Mouse (Mus musculus) fat pad, adult 2 months (tissue): Measurements from ENCODE around the gene Gm4450.
"Not testable (repeated sequence)": the region's sequence is repeated elsewhere in the genome, so short reads cannot be mapped to it uniquely, and the experiment has no call there.

Experiments
- DNase-seq: peaks from one replicate; pipeline ENCODE4 v3.0.0-alpha.2; 2011; ENCODE audit warnings: low read depth, low spot score; ENCODE audit errors: extremely low read depth

Gene Gm4450

DNA sequence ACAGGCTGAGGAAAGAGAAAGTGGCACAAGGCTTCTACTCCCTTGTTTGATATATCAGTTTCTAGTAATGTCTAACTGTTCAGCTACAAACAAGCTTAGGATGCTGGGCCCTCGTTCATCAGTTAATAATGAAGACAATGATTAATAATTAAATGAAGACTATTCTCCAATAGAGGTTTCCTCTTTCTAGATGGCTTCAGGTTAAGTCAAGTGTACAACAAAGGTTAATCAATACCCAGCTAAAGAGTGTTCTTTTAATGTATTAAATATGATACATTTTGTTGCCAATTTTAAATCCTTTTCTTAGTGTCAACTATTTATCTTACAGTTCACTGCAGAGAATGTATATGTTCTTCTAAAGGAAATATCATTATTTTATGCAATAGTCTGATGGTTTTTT lies at the start of gene Gm4450:
Gm4450 (minus strand) TSS at position 101 of the 400 bp plus-strand sequence.
- DNase-seq, result not testable (repeated sequence)

GRCm38 (mm10) chr3:98497401-98497800 lies 40.5 kb upstream of the Gm4450 start:
- DNase-seq, result not testable (repeated sequence)

GRCm38 (mm10) chr3:98496762-98497161 lies 39.8 kb upstream of the Gm4450 start:
- DNase-seq, result not testable (repeated sequence)

DNA sequence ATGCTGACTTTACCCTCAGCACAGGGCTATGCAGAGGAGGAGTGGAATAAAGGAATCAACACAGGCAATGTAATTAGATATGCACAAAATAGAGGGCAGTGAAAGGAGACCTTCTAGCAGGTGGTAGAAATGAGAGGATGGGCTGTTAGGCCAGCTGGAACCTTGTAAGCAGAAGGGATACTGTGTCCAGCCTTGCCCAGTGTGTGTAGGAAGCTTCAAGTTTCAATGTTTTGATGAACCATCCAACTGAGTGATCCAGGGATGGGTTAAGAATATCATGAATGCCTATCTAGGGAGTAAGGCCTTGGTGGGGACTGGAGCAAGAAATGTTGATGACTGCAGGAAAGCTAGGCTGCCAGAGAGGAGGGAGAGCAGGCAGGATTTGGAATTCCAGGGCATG lies 38.1 kb upstream of the Gm4450 start:
- not testable (repeated sequence) for DNase-seq

- not testable (repeated sequence) for DNase-seq
These were observed 37.3 kb upstream of the Gm4450 start for GRCm38 (mm10) chr3:98494184-98494583.

- DNase-seq, result not testable (repeated sequence)
These were observed 14.6 kb upstream of the Gm4450 start for GRCm38 (mm10) chr3:98471499-98471898.

DNA sequence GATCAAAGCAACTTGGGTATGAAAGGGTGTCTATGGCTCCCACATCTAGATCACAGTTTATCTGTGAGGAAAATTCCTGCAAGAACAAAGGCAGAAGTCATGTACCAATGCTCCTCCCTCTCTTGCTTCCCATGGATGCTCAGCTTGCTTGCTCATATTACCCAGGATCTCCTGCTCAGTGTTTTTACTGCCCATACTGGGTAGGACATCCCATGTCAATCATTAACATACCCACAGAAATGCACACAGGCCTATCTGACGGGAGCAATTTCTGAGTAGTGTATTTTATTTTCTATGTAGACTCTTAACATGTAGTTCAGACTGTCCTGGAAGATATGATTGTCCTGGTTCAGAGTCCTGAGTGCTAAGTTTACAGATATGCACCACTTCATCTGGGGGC lies 14.1 kb upstream of the Gm4450 start:
- not testable (repeated sequence) for DNase-seq

DNA sequence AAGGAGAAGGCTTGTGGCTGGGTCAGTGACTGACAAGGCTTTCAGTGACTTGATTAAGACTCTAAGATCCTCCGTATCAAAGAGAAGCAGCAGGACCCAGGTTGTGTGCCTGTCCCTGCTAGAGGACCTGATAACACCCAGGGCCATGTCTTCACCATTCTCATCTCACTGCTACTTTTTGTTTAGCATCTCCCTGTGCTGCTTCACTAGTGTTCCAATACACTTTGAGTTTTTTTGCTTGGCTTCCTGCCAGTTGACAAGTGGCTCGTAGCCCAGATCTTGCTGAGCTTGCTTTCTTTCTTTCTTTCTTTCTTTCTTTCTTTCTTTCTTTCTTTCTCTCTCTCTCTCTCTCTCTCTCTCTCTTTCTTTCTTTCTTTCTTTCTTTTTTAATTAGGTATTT lies 12.4 kb upstream of the Gm4450 start:
- DNase-seq, result not testable (repeated sequence)

DNA sequence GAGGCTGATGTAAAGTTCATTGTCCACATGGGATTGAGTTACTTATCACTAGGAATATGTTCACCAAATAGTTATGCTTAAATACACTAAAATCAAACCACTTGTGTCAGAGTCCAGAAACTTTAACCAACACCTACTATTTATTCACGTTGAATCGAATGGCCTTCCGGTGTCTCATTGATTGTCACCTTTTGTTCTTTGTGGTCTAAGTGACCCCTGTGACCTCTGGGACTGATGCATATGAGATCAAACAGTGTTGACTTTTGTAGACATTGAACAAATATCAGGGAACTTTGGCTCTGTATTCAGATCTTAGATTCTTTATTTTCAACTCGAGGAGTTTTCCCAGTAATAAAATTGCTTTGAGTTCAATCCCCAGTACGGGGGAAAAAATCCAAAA lies 3.1 kb downstream of the Gm4450 start:
- DNase-seq, result not testable (repeated sequence)

- not testable (repeated sequence) for DNase-seq
These were observed 13.0 kb downstream of the Gm4450 start for GRCm38 (mm10) chr3:98443924-98444323.

- not testable (repeated sequence) for DNase-seq
These were observed 13.7 kb downstream of the Gm4450 start for GRCm38 (mm10) chr3:98443149-98443779.

- DNase-seq, result not testable (repeated sequence)
These were observed 14.7 kb downstream of the Gm4450 start for GRCm38 (mm10) chr3:98442245-98442644.

- DNase-seq, result no peak
These were observed 21.9 kb downstream of the Gm4450 start for GRCm38 (mm10) chr3:98435030-98435429.

DNA sequence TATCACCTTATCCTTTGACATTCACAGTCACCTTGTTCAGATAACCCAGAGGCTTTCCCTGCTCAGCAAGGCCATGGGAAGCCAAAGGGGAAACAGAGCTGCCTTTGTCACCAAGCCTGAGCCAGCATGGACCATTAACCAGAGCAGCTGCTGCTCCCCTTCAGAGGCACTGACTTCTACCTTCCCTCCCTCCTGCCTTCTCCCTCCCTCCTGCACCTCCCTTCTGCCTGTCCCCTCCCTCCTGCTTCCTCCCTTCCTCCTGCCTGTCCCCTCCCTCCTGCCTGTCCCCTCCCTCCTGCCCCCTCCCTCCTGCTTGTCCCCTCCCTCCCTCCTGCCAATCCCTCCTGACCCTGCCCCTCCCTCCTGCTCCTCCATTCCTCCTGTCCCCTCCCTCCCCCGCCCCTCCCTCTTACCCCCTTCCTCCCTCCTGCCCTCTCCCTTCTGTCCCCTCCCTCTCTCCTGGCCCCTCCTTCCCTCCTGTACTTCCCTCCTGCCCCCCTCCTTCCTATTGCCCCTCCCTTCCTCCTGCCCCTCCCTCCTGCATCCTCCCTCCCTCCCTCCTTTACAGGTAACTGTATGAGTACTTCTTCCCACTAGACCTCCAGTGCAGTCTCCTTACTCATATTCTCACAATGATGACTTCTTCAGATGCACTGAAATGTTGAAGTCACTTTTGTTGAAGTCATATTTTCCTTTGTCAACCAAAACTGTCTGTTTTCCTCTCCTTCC lies 22.7 kb downstream of the Gm4450 start:
- no peak for DNase-seq

DNA sequence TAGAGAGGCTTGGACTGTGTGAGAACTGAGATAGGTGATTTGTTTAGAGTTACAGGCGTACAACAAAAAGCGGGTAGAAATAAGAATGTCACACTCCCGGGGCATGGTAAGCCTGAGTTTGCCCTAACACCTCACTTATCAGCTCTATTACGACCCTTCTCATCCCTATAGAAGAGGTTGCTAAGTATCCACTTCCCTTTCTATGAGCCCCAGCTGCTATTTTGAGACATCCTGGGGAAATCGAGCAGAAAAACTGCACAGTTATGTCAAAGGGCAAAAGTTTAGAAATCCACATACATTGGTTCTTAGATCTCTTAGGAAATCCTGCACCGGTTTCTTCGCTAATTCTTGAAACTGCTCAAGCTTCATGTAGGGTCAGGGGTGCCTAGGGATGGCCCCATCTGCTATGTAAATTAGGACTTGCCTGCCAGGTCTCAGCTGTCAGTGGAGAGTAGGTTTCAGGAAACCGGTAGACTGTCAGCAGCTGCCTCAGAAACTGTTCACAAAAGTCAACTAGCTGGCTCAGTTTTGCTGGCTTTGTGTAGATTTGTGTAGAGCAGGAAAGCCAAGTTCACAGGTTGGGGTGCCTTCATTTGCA lies 27.9 kb downstream of the Gm4450 start:
- no peak for DNase-seq

DNA sequence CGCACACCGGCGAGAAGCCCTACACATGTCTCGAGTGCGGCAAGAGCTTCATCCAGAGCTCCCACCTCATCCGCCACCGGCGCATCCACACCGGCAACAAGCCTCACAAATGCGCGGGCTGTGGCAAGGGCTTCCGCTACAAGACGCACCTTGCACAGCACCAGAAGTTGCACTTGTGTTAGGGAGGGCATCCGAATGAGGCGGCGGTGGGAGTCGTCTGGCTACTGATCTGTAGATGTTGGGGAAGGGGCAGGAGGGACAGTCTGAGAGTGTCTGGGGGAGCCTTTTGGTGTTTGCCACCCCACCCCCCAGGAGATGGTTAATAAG lies 28.5 kb downstream of the Gm4450 start:
- DNase-seq, result no peak

- DNase-seq, result no peak
These were observed 29.1 kb downstream of the Gm4450 start for GRCm38 (mm10) chr3:98427600-98428448.

DNA sequence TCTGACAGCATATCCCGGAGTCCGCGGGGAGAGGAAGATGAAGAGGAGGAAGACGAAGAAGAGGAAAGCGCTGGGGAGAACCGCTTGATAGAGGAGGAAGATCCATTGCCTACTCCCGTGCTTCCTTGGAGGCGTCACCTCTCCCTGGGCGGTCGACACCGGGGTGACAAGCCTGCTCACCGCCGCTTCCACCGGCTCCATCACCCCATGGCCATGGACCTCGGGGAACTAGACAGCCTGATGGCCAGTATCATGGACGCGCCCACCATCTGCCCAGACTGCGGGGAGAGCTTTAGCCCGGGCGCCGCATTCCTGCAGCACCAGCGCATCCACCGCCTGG lies 29.7 kb downstream of the Gm4450 start:
- DNase-seq, result no peak

GRCm38 (mm10) chr3:98426749-98427148 lies 30.2 kb downstream of the Gm4450 start:
- no peak for DNase-seq

GRCm38 (mm10) chr3:98422926-98423325 lies 34.0 kb downstream of the Gm4450 start:
- DNase-seq, result no peak

- DNase-seq, result no peak
These were observed 37.2 kb downstream of the Gm4450 start for GRCm38 (mm10) chr3:98419786-98420070.
